Mouse (Mus musculus) granulocyte monocyte progenitor cell, adult 5-6 weeks (primary cell): ENCODE measurements around the gene Bicd2. TPM values are rescaled to one million over a fixed set of nuclear protein-coding genes. Genes with fewer than 3 reads are reported as not detected.

ENCODE experiments used
- ATAC-seq: replicated peaks from 2 replicates; pipeline ENCODE4 v1.8.0; 2016; ENCODE audit warnings: mild to moderate bottlenecking, moderate TSS enrichment, inconsistent platforms; ENCODE audit not compliant: poor library complexity, severe bottlenecking
- total RNA-seq, 2 experiments: library from RNA; stranded (forward) in 1 of 2; stranded (reverse) in 1 of 2; fragments of 200-712, 200-1000 nt in 1 of 2; fragments of >200 nt in 1 of 2; fragmentation: Nextera tagmentation in 1 of 2; gene quantifications; 2 replicates each; pipeline ENCODE4 v1.2.3; 2014 to 2017

Bicd2 gene
- total RNA-seq, 2 experiments from 2014 or later, result 13.9 to 22.8 TPM

GRCm38 (mm10) chr13:49322739-49323138, 18.6 kb upstream of the Bicd2 start:
- ATAC-seq, result no peak

GRCm38 (mm10) chr13:49324871-49325270, 16.5 kb upstream of the Bicd2 start:
- no peak for ATAC-seq

- ATAC-seq, result peak; percentile 83
Observed at GRCm38 (mm10) chr13:49326246-49327206, 14.9 kb upstream of the Bicd2 start.

GRCm38 (mm10) chr13:49328101-49328500, 13.3 kb upstream of the Bicd2 start:
- ATAC-seq, result no peak

- ATAC-seq, result no peak
Observed at GRCm38 (mm10) chr13:49333250-49333649, 8.1 kb upstream of the Bicd2 start.

- ATAC-seq, result no peak
Observed at GRCm38 (mm10) chr13:49335077-49335982, 6.1 kb upstream of the Bicd2 start.

GRCm38 (mm10) chr13:49338893-49339546, 2.4 kb upstream of the Bicd2 start:
- no peak for ATAC-seq

GRCm38 (mm10) chr13:49341831-49342722, 692 bp downstream of the Bicd2 start:
- ATAC-seq, result 0 out of 2 replicates have a peak, but pooled peaks have one; percentile 2

GRCm38 (mm10) chr13:49342723-49343100, 1.3 kb downstream of the Bicd2 start:
- ATAC-seq, result no peak

GRCm38 (mm10) chr13:49344567-49344966, 3.2 kb downstream of the Bicd2 start:
- no peak for ATAC-seq

GRCm38 (mm10) chr13:49345476-49345875, 4.1 kb downstream of the Bicd2 start:
- no peak for ATAC-seq

- peak; percentile 53 for ATAC-seq
Observed at GRCm38 (mm10) chr13:49348522-49348921, 7.1 kb downstream of the Bicd2 start.

- no peak for ATAC-seq
Observed at GRCm38 (mm10) chr13:49349335-49349734, 8.0 kb downstream of the Bicd2 start.

GRCm38 (mm10) chr13:49349836-49350505, 8.6 kb downstream of the Bicd2 start:
- ATAC-seq, result no peak

GRCm38 (mm10) chr13:49352581-49353159, 11.3 kb downstream of the Bicd2 start:
- ATAC-seq, result peak; percentile 91

GRCm38 (mm10) chr13:49353422-49353821, 12.0 kb downstream of the Bicd2 start:
- ATAC-seq, result no peak

- no peak for ATAC-seq
Observed at GRCm38 (mm10) chr13:49353991-49354507, 12.7 kb downstream of the Bicd2 start.

- peak; percentile 52 for ATAC-seq
Observed at GRCm38 (mm10) chr13:49355461-49356061, 14.2 kb downstream of the Bicd2 start.
